In the genomic region with DNA sequence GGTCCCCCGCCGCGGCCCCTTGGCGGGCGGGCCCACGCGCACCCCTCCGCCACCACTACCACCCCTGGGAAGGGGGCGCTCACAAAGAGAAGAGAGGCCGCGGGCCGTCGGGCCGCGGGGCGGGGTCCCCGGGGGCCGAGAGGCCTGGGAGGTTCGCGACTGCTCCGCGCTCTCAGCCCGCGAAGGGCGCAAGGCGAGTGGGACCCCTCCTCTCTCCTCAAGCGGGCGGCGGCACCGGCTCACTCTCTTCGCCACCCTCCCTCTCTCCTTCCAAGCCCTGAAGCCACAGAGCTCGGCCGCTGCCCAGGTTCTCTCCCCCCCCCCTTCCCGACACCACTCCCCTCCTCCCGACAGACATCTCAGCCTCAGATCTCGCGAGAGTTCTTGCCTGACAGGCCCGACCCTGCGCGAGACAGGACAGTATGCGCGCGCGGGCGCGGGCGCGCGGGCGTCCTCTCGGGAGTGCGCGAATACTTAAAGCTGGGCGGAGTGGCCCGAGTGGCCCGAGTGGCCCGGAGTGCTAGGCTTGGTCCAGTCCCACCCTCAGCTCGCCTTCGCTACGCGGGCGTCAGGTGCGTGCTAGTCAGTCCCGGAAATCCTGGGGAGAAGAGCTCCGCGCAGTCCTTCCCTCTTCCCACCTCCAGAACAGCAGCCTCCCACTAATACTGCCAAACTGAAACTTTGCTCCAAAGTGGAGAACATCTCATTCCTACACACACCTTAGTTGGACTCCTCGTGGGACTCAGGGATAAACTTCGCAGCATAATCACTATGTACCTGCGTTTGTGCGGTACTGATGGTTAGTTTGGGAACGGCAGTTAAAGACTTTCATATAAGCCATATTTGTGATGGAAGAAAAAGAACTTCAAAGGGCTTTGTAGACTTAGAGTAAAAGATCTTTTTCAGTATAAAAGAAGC, we compare ENCODE assay signal across 7 mouse cellular contexts. TPM values are rescaled to one million over a fixed set of nuclear protein-coding genes. Genes with fewer than 3 reads are reported as not detected.
DNase-seq lines count a peak whose midpoint lies in the region; ATAC-seq lines count a peak whose summit lies in the region.

A gene (minus strand): TSS at position 278 of the 918 bp plus-strand sequence.

- H3K27ac ChIP-seq in intestine, embryonic 15.5 days: peak within 1 kb of the TSS; percentile 97
- peak within 1 kb of the TSS; percentile 100 for H3K27ac ChIP-seq in midbrain, embryonic 10.5 days (replicated peaks)

- H3K36me3 ChIP-seq in intestine, embryonic 15.5 days: no peaks in the 10 kb centered on the region
- peaks cover 20% of the 10 kb centered on the region for H3K36me3 ChIP-seq in midbrain, embryonic 10.5 days

- H3K9ac ChIP-seq in intestine, embryonic 15.5 days: peak within 1 kb of the TSS; percentile 99

- H3K27me3 ChIP-seq in intestine, embryonic 15.5 days (replicated peaks): no peaks in the 10 kb centered on the region
- no peaks in the 10 kb centered on the region for H3K27me3 ChIP-seq in midbrain, embryonic 10.5 days (ENCODE audit: low read depth, poor library complexity, severe bottlenecking)

- WGBS in intestine, embryonic 15.5 days: under 1% methylated on average over 58 of the region's 71 CpGs
- 1% methylated on average over 67 of the region's 71 CpGs for WGBS in midbrain, embryonic 10.5 days

- H3K4me3 ChIP-seq in intestine, embryonic 15.5 days (replicated peaks): peak within 1 kb of the TSS; percentile 98
- peak within 1 kb of the TSS; percentile 80 for H3K4me3 ChIP-seq in midbrain, embryonic 10.5 days

- peak; percentile 97 for DNase-seq in adrenal gland, adult 2 months
- DNase-seq in embryo, embryonic 11.5 days (ENCODE audit: low read depth, low spot score): peak; percentile 99
- DNase-seq in gastrocnemius, postnatal 36 days: peak; percentile 86 to 94
- DNase-seq in left cerebral cortex, postnatal 25 days (ENCODE audit: low spot score in 2 of 2): peak; percentile 97
- peak; percentile 97 for DNase-seq in midbrain, embryonic 10.5 days (ENCODE audit: low spot score)
- DNase-seq in right cerebral cortex, postnatal 4 days: peak; percentile 91

- intact Hi-C loops in gastrocnemius, postnatal 36 days (cut with DNase I): no loop called here
- intact Hi-C loops in left cerebral cortex, postnatal 25 days (cut with DNase I): loop anchor here (2.0 to 5.0 kb wide), 2 partner anchors 17 to 115 kb away; a partner anchor contains a TSS

- peaks cover 13% of the 10 kb centered on the region for H3K4me1 ChIP-seq in intestine, embryonic 15.5 days (replicated peaks)
- peaks cover 28% of the 10 kb centered on the region for H3K4me1 ChIP-seq in midbrain, embryonic 10.5 days

- H3K9me3 ChIP-seq in intestine, embryonic 15.5 days: no peaks in the 10 kb centered on the region
- no peaks in the 10 kb centered on the region for H3K9me3 ChIP-seq in midbrain, embryonic 10.5 days (replicated peaks)

- ATAC-seq in intestine, embryonic 15.5 days: peak; percentile 97

- peak within 1 kb of the TSS; percentile 87 for H3K4me2 ChIP-seq in intestine, embryonic 15.5 days (replicated peaks)

RNA-seq across cellular contexts. Expression of the gene that starts here (rescaled TPM):
- 10 to 100 TPM; 45.9 to 51.0 TPM for total RNA-seq in adrenal gland, adult 2 months (2021)
- 2.2 and 2.8 TPM in 2 replicates for polyA plus RNA-seq in adrenal gland, adult 2 months (2012; rRNA removed)
- total RNA-seq in gastrocnemius, postnatal 36 days (2021): 10 to 100 TPM; 33.7 to 36.4 TPM
- polyA plus RNA-seq in intestine, embryonic 15.5 days (2015; fragmentation: Nextera tagmentation; extraction: Ambion mirVana): 12.1 and 12.8 TPM in 2 replicates
- total RNA-seq in left cerebral cortex, postnatal 25 days (2021): 100 to 1,000 TPM; 107 to 108 TPM
- polyA plus RNA-seq in midbrain, embryonic 10.5 days (2016; fragmentation: Nextera tagmentation; extraction: Ambion mirVana): 13.9 and 16.6 TPM in 2 replicates

Comparison
In these comparisons a context has a peak if more than half of its experiments do, and no peak if none do; other contexts are left out.
1. Peak in every context shown above with its lines: DNase-seq, ATAC-seq, H3K4me3 ChIP-seq and H3K27ac ChIP-seq.